Mouse (Mus musculus): Measurements from ENCODE around the gene Tcf7l2.

GRCm38 (mm10) chr19:55765814-55766213, 24.2 kb downstream of the Tcf7l2 start:
- TF ChIP-seq POLR2A (IDR thresholded peaks at IDR 0.05; ENCODE audit: low read depth, low read length) (no peak), CTCF (IDR thresholded peaks at IDR 0.05; ENCODE audit: extremely low read depth, insufficient read length, insufficient replicate concordance, low read depth, low read length) (no peak)
